Mouse (Mus musculus) activated CD4-positive, CD25-positive, alpha-beta regulatory T cell, adult 9 weeks (primary cell): ENCODE measurements around the gene Tas2r138. TPM values are rescaled to one million over a fixed set of nuclear protein-coding genes. Genes with fewer than 3 reads are reported as not detected.

Experiments used
- polyA plus RNA-seq: library from polyadenylated mRNA; unstranded; fragments of 100-300 nt; shearing (Covaris generic); gene quantifications from one replicate; pipeline ENCODE4 v1.2.1, GENCODE M21; 2017

Tas2r138 gene
- not detected for polyA plus RNA-seq

DNA sequence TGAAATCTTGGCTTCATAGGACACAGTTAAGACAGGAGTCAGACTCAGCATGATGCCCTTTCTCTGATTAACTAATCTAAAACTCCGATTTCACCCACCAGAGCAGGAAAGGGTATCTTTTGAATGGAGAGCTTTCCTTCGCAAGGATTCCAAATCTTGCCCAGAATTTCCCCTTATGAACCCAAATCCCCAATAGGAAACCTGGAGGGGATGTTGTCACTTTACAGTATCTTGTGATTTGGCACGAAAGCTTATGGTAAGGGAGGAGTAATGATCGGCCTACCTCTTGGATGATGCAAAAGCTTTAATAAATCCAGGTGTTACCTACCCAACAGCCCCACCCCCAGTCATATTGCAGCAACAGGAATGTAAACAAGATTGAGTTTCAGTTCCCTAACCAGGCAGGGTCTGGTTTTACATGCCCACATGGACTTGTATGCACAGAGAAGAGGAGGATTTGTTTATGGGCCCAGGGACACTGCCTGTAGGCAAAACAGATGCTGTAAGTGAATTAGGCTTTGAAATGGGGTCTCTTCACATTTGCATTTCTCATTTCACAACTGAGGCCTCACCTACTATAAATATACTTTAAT lies at the start of gene Tas2r138:
TSS of gene Tas2r138 (minus strand) at position 51 of the 593 bp plus-strand sequence.

DNA sequence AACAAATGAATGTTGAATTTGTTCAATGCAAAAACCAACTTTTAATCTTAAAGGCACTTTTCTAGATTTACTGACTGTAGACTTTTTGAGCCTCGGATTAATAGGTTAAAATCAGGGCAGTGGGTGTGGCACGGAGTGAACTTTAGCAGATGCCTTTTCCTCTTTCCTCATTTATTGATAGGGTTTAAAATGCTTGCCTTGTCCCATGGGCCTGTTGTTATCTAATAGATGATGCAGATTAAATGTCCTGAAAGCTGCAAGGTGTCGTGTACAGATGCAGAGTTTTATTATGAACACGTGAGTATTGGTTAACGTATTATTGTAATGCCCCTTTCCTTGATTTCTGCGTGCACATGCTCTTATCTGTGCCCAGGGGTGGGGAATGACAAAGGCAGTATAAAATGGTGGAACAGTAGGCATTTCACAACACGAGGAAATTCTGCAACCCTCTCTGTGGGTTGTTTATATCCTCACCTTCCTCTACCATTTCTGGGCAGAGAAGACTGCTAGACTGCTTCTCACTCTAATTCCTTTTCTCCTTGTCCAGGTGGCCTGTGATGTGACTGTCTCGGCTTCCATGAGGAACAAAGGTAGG lies 15.4 kb upstream of the Tas2r138 start, which contains the start of gene Mgam:
TSS of gene Mgam (plus strand) at position 426 of the 595 bp plus-strand sequence.

DNA sequence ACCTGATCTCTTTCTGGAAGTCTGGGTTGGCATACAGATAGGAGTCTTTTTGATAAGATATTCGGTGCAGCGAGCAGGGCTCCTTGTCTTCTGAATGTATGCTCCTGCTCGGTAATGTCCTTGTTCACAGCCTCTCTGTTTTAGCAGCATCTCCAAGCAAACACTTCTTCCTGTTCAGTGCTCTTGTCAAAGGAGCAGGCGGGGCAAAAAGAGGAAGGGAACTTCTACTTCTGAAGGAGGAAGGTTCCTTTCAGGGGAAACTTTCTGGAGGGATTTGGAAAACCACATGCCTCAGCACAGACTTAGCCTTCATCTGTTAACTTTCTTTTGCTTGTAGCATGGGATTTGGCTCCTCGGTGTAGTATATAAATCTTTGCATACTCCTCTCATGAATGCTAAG lies 27.5 kb downstream of the Tas2r138 start, which contains the start of gene Clec5a:
TSS of gene Clec5a (minus strand) at position 177 of the 400 bp plus-strand sequence.

DNA sequence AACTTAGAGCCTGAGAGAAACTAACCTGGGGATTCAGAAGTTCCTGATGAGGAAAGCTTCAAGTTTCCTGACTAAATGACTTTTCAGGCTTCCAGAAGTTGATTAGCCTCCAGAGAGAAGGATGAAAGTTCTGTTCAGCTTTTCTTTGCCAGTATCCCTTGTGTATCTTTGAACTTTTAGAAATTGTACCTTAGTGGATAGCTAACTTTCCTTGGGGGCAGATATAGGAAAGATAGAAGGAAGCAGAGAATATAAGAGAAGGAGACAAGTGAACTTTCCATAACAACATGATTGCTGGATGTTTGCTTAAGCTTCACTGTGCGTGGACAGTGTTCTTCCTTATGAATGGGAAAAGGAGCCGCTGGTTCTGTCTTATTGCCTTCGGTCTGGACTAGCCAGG lies 43.9 kb downstream of the Tas2r138 start, which contains the start of gene Olfr460:
TSS of gene Olfr460 (plus strand) at position 301 of the 400 bp plus-strand sequence.

Other genes starting within 250 kb of the Tas2r138 start
- 6.7 TPM for gene E330009J07Rik, start 177.2 kb downstream of the Tas2r138 start, polyA plus RNA-seq
- gene Wee2, start 174.2 kb downstream of the Tas2r138 start, polyA plus RNA-seq: not detected
- gene Ssbp1, start 142.0 kb downstream of the Tas2r138 start, polyA plus RNA-seq: 135 TPM
- not detected for gene Tas2r137, start 122.1 kb downstream of the Tas2r138 start, polyA plus RNA-seq
- gene Tas2r108, start 119.8 kb downstream of the Tas2r138 start, polyA plus RNA-seq: not detected
- not detected for gene Prss37, start 93.8 kb downstream of the Tas2r138 start, polyA plus RNA-seq
- not detected for gene Olfr461, start 58.3 kb downstream of the Tas2r138 start, polyA plus RNA-seq
- gene Olfr460, start 43.8 kb downstream of the Tas2r138 start, polyA plus RNA-seq: not detected
- not detected for gene Clec5a, start 27.5 kb downstream of the Tas2r138 start, polyA plus RNA-seq
- 0.12 TPM for gene Mgam, start 15.5 kb upstream of the Tas2r138 start, polyA plus RNA-seq